Mouse (Mus musculus) heart, adult 2 months (tissue): ENCODE data around the gene Alpk3. TPM values are rescaled to one million over a fixed set of nuclear protein-coding genes. Genes with fewer than 3 reads are reported as not detected.

Experiments used
- DNase-seq, 2 experiments: peaks; one replicate each; pipeline ENCODE4 v3.0.0; 2021
- H3K27ac ChIP-seq: fragments of 200-600 bp; 2 replicates; pipeline ENCODE4 v1.8.1; 2022
- H3K27me3 ChIP-seq: fragments of 200-500 bp; 2 replicates; pipeline ENCODE4 v1.6.1; 2012; ENCODE audit warnings: mild to moderate bottlenecking, low read length, inconsistent platforms, mixed read lengths; ENCODE audit not compliant: control insufficient read depth, insufficient read depth
- H3K36me3 ChIP-seq: fragments of 200-500 bp; 2 replicates; pipeline ENCODE4 v1.6.1; 2012; ENCODE audit warnings: low read length, inconsistent platforms; ENCODE audit not compliant: control insufficient read depth, insufficient read depth
- H3K4me1 ChIP-seq: fragments of 200-500 bp; 2 replicates; pipeline ENCODE4 v1.6.1; 2011; ENCODE audit warnings: low read length; ENCODE audit not compliant: control insufficient read depth, insufficient read depth
- H3K4me3 ChIP-seq: fragments of 200-600 bp; 2 replicates; pipeline ENCODE4 v1.8.1; 2022
- H3K79me2 ChIP-seq: fragments of 200-500 bp; replicated peaks from 2 replicates; pipeline ENCODE4 v1.6.1; 2012; ENCODE audit warnings: mild to moderate bottlenecking, inconsistent platforms, low read length, moderate library complexity, mixed read lengths; ENCODE audit not compliant: control insufficient read depth, insufficient read depth
- H3K9ac ChIP-seq: fragments of 200-500 bp; 2 replicates; pipeline ENCODE4 v1.6.1; 2012; ENCODE audit warnings: low read depth, mild to moderate bottlenecking, control low read depth, inconsistent platforms, low read length, mixed read lengths
- CTCF ChIP-seq: fragments of 200-600 bp; IDR thresholded peaks from 2 replicates; pipeline ENCODE4 v1.8.1; 2022; ENCODE audit warnings: antibody characterized with exemption, mild to moderate bottlenecking, moderate library complexity
- EP300 ChIP-seq: fragments of 200-500 bp; IDR thresholded peaks from 2 replicates; pipeline ENCODE4 v1.6.1; 2011; ENCODE audit warnings: low read depth, low read length, control low read depth; ENCODE audit not compliant: insufficient read depth
- POLR2A ChIP-seq: fragments of 200-500 bp; IDR thresholded peaks from 2 replicates; pipeline ENCODE4 v1.6.1; 2011; ENCODE audit warnings: mild to moderate bottlenecking, low read depth, low read length, control low read depth; ENCODE audit not compliant: insufficient read depth
- WGBS: fragments of 180-500 bp; shearing (Covaris S2); methylation state at CpG from one replicate; pipeline ENCODE4 v1.1.7; 2018; 5-methylcytosine and 5-hydroxymethylcytosine counted together
- intact Hi-C: fragments of 180-260 bp; cut with DNase I; formaldehyde crosslinking; loops from one replicate; pipeline ENCODE4 v1.15.1; 2025
- polyA plus RNA-seq: library from polyadenylated mRNA; depleted of rRNA; stranded (reverse); fragments of >200 nt; gene quantifications from 2 replicates; pipeline ENCODE4 v1.2.3, GENCODE M21; 2012
- total RNA-seq, 2 experiments: library from RNA; stranded (reverse); gene quantifications; 2 replicates each; pipeline ENCODE4 v1.2.3; 2021

Gene Alpk3
- total and polyA plus RNA-seq, 3 experiments: 32.3 to 137 (median 117) TPM

GRCm38 (mm10) chr7:81094104-81094757, 36.8 kb downstream of the Alpk3 start:
- Histone ChIP-seq H3K27me3 (no peaks in the 10 kb centered on the region), H3K27ac (no peak overlapping the region), H3K4me1 (no peaks in the 10 kb centered on the region), H3K36me3 (no peaks in the 10 kb centered on the region), H3K9ac (no peak overlapping the region), H3K79me2 (no peaks in the 10 kb centered on the region), H3K4me3 (no peak overlapping the region)
- intact Hi-C loops: no loop called here
- 71% methylated on average over 6 of the region's 6 CpGs for WGBS
- no peak for DNase-seq
- TF ChIP-seq POLR2A: no peak
- no peak for TF ChIP-seq EP300
- TF ChIP-seq CTCF: no peak

- WGBS: 82% methylated on average over 5 of the region's 5 CpGs
- intact Hi-C loops: no loop called here
- Histone ChIP-seq H3K27me3 (no peaks in the 10 kb centered on the region), H3K27ac (no peak overlapping the region), H3K9ac (no peak overlapping the region), H3K79me2 (no peaks in the 10 kb centered on the region), H3K4me3 (no peak overlapping the region), H3K4me1 (no peaks in the 10 kb centered on the region), H3K36me3 (no peaks in the 10 kb centered on the region)
- TF ChIP-seq POLR2A (no peak), CTCF (no peak), EP300 (no peak)
- DNase-seq: no peak
These were observed 42.9 kb downstream of the Alpk3 start for GRCm38 (mm10) chr7:81100341-81100740.

GRCm38 (mm10) chr7:81102854-81103253, 45.5 kb downstream of the Alpk3 start:
- TF ChIP-seq EP300 (no peak), CTCF (no peak), POLR2A (no peak)
- Histone ChIP-seq H3K4me3 (no peak overlapping the region), H3K4me1 (no peaks in the 10 kb centered on the region), H3K9ac (no peak overlapping the region), H3K79me2 (no peaks in the 10 kb centered on the region), H3K36me3 (no peaks in the 10 kb centered on the region), H3K27me3 (no peaks in the 10 kb centered on the region), H3K27ac (no peak overlapping the region)
- WGBS: 95% methylated on average over 7 of the region's 7 CpGs
- intact Hi-C loops: no loop called here
- no peak for DNase-seq

- H3K27ac ChIP-seq: no peak overlapping the region
- no peak overlapping the region for H3K9ac ChIP-seq
- H3K27me3 ChIP-seq: no peaks in the 10 kb centered on the region
These were observed 48.1 kb downstream of the Alpk3 start for GRCm38 (mm10) chr7:81105525-81105924.

DNA sequence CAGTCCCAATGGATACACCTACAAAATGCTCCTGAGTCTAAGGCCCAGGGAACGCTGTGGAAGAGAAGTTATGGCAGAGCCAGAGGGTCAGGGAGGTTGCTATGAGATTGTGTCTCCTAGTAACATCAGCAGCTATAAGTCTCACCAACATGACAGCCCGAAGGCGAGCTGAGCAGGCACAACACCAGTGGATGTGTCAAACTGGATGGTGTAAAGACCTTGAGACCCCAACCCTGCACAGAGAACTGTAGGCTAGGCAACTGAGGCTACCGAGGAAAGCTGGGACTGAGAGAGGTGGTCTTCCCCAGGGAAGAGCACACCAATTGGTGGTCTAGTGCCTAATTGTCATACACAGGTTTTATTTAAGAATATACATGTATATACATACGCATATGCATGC, 50.8 kb downstream of the Alpk3 start:
- no peak for DNase-seq
- no peaks in the 10 kb centered on the region for H3K79me2 ChIP-seq
- intact Hi-C loops: loop anchor here (5.0 kb wide), 1 partner anchor 36 kb away; no protein-coding TSS in a partner anchor
- no peaks in the 10 kb centered on the region for H3K36me3 ChIP-seq
- H3K4me1 ChIP-seq: peaks cover 8% of the 10 kb centered on the region
- H3K27me3 ChIP-seq: no peaks in the 10 kb centered on the region
- no peak overlapping the region for H3K9ac ChIP-seq
- H3K27ac ChIP-seq: no peak overlapping the region
- no peak overlapping the region for H3K4me3 ChIP-seq
- 88% methylated on average over 5 of the region's 5 CpGs for whole genome bisulfite sequencing
- no peak for TF ChIP-seq EP300

More at GRCm38 (mm10) chr7:81105525-81105924, 48.1 kb downstream of the Alpk3 start:
- DNase-seq: no peak
- intact Hi-C loops: loop anchor here (5.0 kb wide), 1 partner anchor 33 kb away; no protein-coding TSS in a partner anchor
- H3K4me3 ChIP-seq: no peak overlapping the region
- 47% methylated on average over 4 of the region's 4 CpGs for WGBS
- TF ChIP-seq CTCF: no peak
- TF ChIP-seq EP300: no peak
- TF ChIP-seq POLR2A: no peak
- H3K4me1 ChIP-seq: peaks cover 5% of the 10 kb centered on the region
- H3K36me3 ChIP-seq: no peaks in the 10 kb centered on the region
- no peaks in the 10 kb centered on the region for H3K79me2 ChIP-seq

DNA sequence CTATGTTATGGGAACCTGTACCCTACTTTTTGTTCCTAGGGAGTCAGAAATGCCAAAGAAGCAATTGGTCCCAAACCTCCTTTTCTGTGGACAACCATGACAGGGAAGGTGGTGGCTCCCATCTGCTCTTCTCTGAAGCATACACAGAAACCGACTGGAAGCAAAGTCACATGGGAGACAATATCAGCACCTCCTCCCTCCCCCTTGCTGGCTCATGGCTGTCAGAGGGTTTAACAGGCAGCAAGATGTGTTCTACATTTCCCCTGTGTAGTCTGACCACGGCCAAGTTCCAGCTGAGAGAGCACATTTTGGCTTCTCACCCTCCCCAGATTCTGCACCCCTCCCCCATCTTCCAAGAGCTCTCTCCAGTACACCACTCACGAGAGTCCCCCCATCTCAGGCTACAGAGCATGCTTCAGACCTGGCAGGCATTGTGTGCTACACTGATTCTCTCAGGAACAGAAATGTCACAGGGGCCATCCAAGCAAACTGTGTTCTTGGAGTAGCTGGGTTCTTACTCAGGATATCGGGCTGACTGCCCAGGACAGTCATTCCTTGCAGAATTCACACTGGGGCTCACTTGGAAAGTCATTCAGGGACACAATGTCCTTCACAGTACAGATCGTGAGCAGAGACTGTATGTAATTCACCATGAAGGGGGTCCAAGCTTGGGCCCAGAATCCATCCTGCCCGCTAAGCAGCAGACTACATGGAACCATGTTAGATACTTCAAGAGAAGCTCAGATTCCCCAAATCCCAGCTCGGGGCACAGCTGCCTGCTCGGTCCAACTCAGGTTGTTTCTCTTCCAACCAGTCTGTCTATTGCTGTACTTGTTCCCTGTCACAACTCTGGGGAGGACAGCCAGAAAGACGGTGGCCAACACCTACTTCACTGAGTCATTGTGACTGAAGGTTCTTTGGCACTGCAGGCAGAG, 52.6 kb downstream of the Alpk3 start:
- 27% methylated on average over 9 of the region's 9 CpGs for WGBS
- no peaks in the 10 kb centered on the region for H3K36me3 ChIP-seq
- TF ChIP-seq POLR2A (0 out of 2 replicates have a peak, but pooled peaks have one; percentile 34), EP300 (peak; percentile 76), CTCF (no peak)
- H3K79me2 ChIP-seq: no peaks in the 10 kb centered on the region
- no peak overlapping the region for H3K4me3 ChIP-seq
- H3K9ac ChIP-seq: no peak overlapping the region
- no peaks in the 10 kb centered on the region for H3K27me3 ChIP-seq
- peak; percentile 79 to 88 for DNase-seq
- peaks cover 8% of the 10 kb centered on the region for H3K4me1 ChIP-seq
- peak overlapping the region; percentile 74 for H3K27ac ChIP-seq
- intact Hi-C loops: loop anchor here (2.0 to 5.0 kb wide), 2 partner anchors 23 to 38 kb away; no protein-coding TSS in a partner anchor
